Mouse (Mus musculus) bone marrow, adult 2 months (tissue): Measurements from ENCODE around the gene A630095N17Rik. TPM values are rescaled to one million over a fixed set of nuclear protein-coding genes. Genes with fewer than 3 reads are reported as not detected.

Experiments used
- H3K27ac ChIP-seq: fragments of 200-500 bp; 2 replicates; pipeline ENCODE4 v1.5.1; 2012; ENCODE audit warnings: low read depth, mild to moderate bottlenecking, control low read depth, inconsistent platforms, low read length; ENCODE audit not compliant: control insufficient read depth, poor library complexity, insufficient read depth
- H3K4me1 ChIP-seq: fragments of 200-500 bp; 2 replicates; pipeline ENCODE4 v1.6.1; 2011; ENCODE audit warnings: low read length; ENCODE audit not compliant: control insufficient read depth, insufficient read depth
- H3K4me3 ChIP-seq: fragments of 200-500 bp; replicated peaks from 2 replicates; pipeline ENCODE3; 2011; ENCODE audit warnings: mild to moderate bottlenecking, low read depth, low read length, control low read depth; ENCODE audit not compliant: control insufficient read depth
- CTCF ChIP-seq: fragments of 200-500 bp; IDR thresholded peaks from 2 replicates; pipeline ENCODE4 v1.5.1; 2011; ENCODE audit warnings: low read length, control low read depth; ENCODE audit not compliant: control insufficient read depth, insufficient read depth
- POLR2A ChIP-seq: fragments of 200-500 bp; IDR thresholded peaks from 2 replicates; pipeline ENCODE4 v1.6.1; 2011; ENCODE audit warnings: low read depth, mild to moderate bottlenecking, control low read depth, low read length, borderline replicate concordance; ENCODE audit not compliant: control insufficient read depth
- WGBS: fragments of 180-500 bp; shearing (Covaris S2); methylation state at CpG from one replicate; pipeline ENCODE4 v1.1.7; 2018; 5-methylcytosine and 5-hydroxymethylcytosine counted together
- polyA plus RNA-seq: library from polyadenylated mRNA; stranded (reverse); fragments of >200 nt; gene quantifications from 2 replicates; pipeline ENCODE4 v1.2.4, GENCODE M21; 2011; ENCODE audit warnings: low replicate concordance; ENCODE audit not compliant: missing spikeins, insufficient read depth, insufficient read length

Gene A630095N17Rik
- polyA plus RNA-seq, 1 experiment, result not detected

DNA sequence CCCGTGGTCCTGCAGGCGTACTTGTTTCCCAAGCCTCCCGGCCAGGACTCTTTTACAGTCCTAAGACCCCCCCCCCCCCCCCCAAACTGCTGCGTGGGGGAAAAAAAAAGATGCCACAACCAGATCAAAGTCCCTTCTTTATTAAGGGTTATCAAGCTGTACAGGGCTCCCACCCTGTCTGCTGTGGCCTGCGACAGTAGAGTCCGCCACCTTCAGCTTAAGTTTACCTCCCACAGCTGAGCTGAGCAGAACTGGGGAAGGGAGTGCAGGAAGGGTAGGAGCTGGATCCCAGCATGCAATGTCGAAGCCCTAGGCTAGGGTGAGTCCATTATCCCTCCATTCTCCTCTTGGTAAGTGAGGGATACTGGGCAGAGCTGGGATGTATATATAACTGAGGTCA lies 51.2 kb downstream of the A630095N17Rik start:
- H3K4me3 ChIP-seq, result no peak overlapping the region
- no peak overlapping the region for H3K27ac ChIP-seq

GRCm38 (mm10) chr1:75180105-75180590 lies 51.8 kb downstream of the A630095N17Rik start, which contains the start of gene Abcb6:
TSS of gene Abcb6 (minus strand) at chr1:75180392.
- no peaks in the 10 kb centered on the region; the same call in 1 of the 2 replicates for H3K4me1 ChIP-seq
- H3K27ac ChIP-seq, result peak within 1 kb of the TSS; percentile 94
- TF ChIP-seq CTCF (0 out of 2 replicates have a peak, but pooled peaks have one; percentile 2), POLR2A (peak; percentile 92; the same call in 1 of the 2 replicates)
- peak within 1 kb of the TSS; percentile 78 for H3K4me3 ChIP-seq
- under 1% methylated on average over 31 of the region's 31 CpGs for WGBS

More for the DNA sequence above, 51.2 kb downstream of the A630095N17Rik start:
- 38% methylated on average over 7 of the region's 7 CpGs for WGBS
- TF ChIP-seq POLR2A (no peak), CTCF (no peak)
- no peaks in the 10 kb centered on the region; the same call in 1 of the 2 replicates for H3K4me1 ChIP-seq

GRCm38 (mm10) chr1:75179334-75180104 lies 52.4 kb downstream of the A630095N17Rik start:
- TF ChIP-seq CTCF (no peak), POLR2A (no peak)
- under 1% methylated on average over 23 of the region's 23 CpGs for WGBS
- H3K4me3 ChIP-seq, result peak overlapping the region; percentile 78
- H3K4me1 ChIP-seq, result no peaks in the 10 kb centered on the region; the same call in 1 of the 2 replicates
- H3K27ac ChIP-seq, result peak overlapping the region; percentile 94

Other genes with a start within 250 kb of the A630095N17Rik start
- 5.6 and 11.6 TPM in 2 replicates for gene Nhej1, start 106.9 kb downstream of the A630095N17Rik start, polyA plus RNA-seq
- 1.7 TPM in 1 of 2 replicates, not detected in the other for gene Slc23a3, start 98.2 kb downstream of the A630095N17Rik start, polyA plus RNA-seq
- gene Cnppd1, start 89.4 kb downstream of the A630095N17Rik start, polyA plus RNA-seq, result 55.3 and 100 TPM in 2 replicates
- 71.5 and 92.9 TPM in 2 replicates for gene Retreg2, start 89.3 kb downstream of the A630095N17Rik start, polyA plus RNA-seq
- gene Zfand2b, start 63.5 kb downstream of the A630095N17Rik start, polyA plus RNA-seq, result 28.5 and 49.8 TPM in 2 replicates
- gene Abcb6, start 51.7 kb downstream of the A630095N17Rik start, polyA plus RNA-seq, result 151 and 182 TPM in 2 replicates
- gene Ankzf1, start 40.0 kb downstream of the A630095N17Rik start, polyA plus RNA-seq, result 16.6 and 27.7 TPM in 2 replicates
- gene Atg9a, start 39.9 kb downstream of the A630095N17Rik start, polyA plus RNA-seq, result 24.6 and 39.2 TPM in 2 replicates
- 23.0 and 43.6 TPM in 2 replicates for gene Glb1l, start 21.3 kb downstream of the A630095N17Rik start, polyA plus RNA-seq
- 74.2 and 168 TPM in 2 replicates for gene Stk16, start 21.3 kb downstream of the A630095N17Rik start, polyA plus RNA-seq
- 422 and 591 TPM in 2 replicates for gene Tuba4a, start 12.2 kb downstream of the A630095N17Rik start, polyA plus RNA-seq
- gene Dnajb2, start 4.3 kb upstream of the A630095N17Rik start, polyA plus RNA-seq, result 85.8 and 119 TPM in 2 replicates
- gene Ptprn, start 32.4 kb upstream of the A630095N17Rik start, polyA plus RNA-seq, result 1.4 and 4.2 TPM in 2 replicates
- not detected in 2 replicates for gene Resp18, start 46.3 kb upstream of the A630095N17Rik start, polyA plus RNA-seq
- 9.2 and 21.3 TPM in 2 replicates for gene Dnpep, start 85.9 kb upstream of the A630095N17Rik start, polyA plus RNA-seq
- gene Des, start 128.2 kb upstream of the A630095N17Rik start, polyA plus RNA-seq, result 2.1 and 8.8 TPM in 2 replicates
- 18.1 TPM in 2 replicates for gene Speg, start 143.2 kb upstream of the A630095N17Rik start, polyA plus RNA-seq
- gene Gmppa, start 203.8 kb upstream of the A630095N17Rik start, polyA plus RNA-seq, result 21.8 and 53.9 TPM in 2 replicates
- gene Asic4, start 218.3 kb upstream of the A630095N17Rik start, polyA plus RNA-seq, result not detected in 2 replicates
- 2.1 and 4.7 TPM in 2 replicates for gene Chpf, start 247.2 kb upstream of the A630095N17Rik start, polyA plus RNA-seq
- gene Tmem198, start 247.4 kb upstream of the A630095N17Rik start, polyA plus RNA-seq, result not detected in 2 replicates